Mouse (Mus musculus): ENCODE data around the gene Olfr1316.

Olfr1316 gene

DNA sequence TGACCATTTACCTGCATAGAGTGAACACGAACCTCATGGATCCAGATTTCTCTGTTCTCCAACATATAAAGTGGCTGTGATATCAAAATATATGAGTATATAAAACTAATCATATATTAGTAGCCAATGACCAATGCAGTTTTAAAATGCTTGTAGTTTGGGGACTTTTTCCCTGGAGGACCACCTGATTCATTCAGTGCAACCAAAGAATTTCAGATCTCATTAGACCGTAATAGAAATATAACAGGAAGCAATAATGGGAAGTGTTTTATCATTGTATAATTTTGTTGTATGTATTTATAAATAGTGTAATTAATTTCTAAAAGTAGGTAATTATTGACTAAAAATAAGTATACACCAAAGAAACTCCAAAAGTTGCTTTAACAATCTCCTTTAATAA lies at the start of gene Olfr1316:
Olfr1316 (minus strand) TSS at position 101 of the 400 bp plus-strand sequence.
- no peak for DNase-seq (ENCODE audit: low read depth, low spot score)

DNA sequence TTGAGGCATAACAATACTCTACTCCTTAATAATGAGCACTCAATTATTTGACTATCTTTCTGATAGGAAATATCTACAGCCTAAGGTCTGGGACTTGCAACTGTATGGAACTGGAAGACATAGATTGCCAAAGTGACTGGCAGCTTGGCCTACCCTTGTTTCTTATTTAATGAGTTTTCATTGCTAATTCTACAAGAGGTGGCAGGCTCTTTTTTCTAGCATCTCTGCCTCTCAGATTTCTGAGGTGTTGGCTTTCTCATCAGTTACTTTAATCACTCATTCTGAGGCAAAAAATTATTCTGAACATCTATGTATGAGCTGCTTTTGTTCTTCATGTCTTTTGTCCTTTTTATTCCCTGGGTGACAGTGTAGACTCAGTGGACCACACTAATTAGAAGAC lies 19.1 kb upstream of the Olfr1316 start, which contains the start of gene Olfr1318:
Olfr1318 (plus strand) TSS at position 301 of the 400 bp plus-strand sequence.
- no peak for DNase-seq (ENCODE audit: low read depth, low spot score)

DNA sequence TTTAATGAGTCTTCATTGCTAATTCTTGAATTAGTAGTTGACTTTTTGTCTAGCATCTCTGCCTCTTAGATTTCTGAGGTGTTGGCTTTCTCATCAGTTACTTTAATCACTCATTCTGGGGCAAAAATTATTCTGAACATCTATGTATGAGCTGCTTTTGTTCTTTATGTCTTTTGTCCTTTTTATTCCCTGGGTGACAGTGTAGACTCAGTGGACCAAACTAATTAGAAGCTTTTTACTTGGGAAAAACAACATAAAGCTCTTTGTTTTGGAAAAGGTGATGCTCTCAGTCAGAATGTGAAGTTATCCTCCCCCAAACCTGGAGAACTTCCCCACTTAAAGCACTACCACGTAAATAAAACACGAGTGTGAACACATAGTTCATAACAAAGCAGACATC lies 5.3 kb upstream of the Olfr1316 start, which contains the start of gene Olfr1317:
Olfr1317 (plus strand) TSS at position 301 of the 400 bp plus-strand sequence.
- DNase-seq (ENCODE audit: low read depth, low spot score): no peak

DNA sequence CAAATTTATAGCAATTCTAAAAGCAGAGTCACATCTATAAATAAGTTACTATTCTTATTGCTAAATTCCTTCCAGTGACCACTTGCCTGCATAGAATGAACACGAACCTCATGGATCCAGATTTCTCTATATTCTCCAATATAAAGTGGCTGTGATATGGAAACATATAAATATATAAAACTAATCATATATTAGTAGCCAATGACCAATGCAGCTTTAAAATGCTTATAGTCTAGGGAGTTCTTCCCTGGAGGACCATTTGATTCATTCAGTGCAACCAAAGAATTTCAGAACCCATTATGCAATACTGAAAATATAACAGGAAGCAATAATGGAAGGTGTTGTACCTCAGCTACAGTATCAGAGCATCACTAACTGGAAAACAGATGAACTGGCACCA lies 19.4 kb downstream of the Olfr1316 start, which contains the start of gene Olfr1315-ps1:
Olfr1315-ps1 (minus strand) TSS at position 101 of the 400 bp plus-strand sequence.
- no peak for DNase-seq (ENCODE audit: low read depth, low spot score)

DNA sequence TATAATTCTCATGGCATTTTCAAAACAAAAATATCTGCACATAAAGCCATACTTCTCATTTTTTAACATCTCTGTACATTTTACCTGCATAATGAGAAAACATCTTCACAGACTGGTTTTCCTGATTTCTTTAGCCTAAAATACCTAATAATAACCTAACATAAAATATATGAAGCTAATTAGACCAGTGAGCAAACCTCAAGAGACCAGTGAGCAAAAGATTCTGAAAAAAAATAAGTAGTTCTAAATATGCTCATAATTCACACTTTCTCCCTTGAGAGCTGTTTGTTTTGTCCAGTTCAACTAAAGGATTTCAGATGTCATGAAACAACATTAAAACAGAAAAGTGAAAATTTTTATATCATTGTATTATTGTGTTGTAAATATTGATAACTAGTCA lies 38.1 kb downstream of the Olfr1316 start, which contains the start of gene Olfr1314:
Olfr1314 (minus strand) TSS at position 101 of the 400 bp plus-strand sequence.
- no peak for DNase-seq (ENCODE audit: low read depth, low spot score)

DNA sequence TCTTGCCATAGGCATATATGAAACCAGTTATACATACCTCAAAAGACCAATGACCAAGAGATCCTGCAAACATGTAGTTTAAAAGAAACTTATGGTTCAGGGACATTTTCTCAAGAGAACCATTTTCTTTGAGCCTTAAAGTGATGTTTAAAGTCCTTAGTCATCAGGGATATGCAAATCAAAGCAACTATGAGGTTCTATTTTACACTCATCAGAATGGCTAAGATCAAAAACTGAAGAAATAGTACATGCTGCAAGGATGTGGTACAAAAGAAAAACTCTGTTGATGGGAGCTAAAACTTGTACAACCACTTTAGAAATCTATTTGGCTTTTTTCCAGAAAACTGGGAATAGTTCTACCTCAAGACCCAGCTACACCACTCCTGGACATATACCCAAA lies 57.0 kb downstream of the Olfr1316 start, which contains the start of gene Olfr1313:
Olfr1313 (minus strand) TSS at position 101 of the 400 bp plus-strand sequence.
- DNase-seq (ENCODE audit: low read depth, low spot score): no peak

All from ZHBTc4 (cell line).